Mouse (Mus musculus): Measurements from ENCODE around the gene Eefsec.

Gene Eefsec

DNA sequence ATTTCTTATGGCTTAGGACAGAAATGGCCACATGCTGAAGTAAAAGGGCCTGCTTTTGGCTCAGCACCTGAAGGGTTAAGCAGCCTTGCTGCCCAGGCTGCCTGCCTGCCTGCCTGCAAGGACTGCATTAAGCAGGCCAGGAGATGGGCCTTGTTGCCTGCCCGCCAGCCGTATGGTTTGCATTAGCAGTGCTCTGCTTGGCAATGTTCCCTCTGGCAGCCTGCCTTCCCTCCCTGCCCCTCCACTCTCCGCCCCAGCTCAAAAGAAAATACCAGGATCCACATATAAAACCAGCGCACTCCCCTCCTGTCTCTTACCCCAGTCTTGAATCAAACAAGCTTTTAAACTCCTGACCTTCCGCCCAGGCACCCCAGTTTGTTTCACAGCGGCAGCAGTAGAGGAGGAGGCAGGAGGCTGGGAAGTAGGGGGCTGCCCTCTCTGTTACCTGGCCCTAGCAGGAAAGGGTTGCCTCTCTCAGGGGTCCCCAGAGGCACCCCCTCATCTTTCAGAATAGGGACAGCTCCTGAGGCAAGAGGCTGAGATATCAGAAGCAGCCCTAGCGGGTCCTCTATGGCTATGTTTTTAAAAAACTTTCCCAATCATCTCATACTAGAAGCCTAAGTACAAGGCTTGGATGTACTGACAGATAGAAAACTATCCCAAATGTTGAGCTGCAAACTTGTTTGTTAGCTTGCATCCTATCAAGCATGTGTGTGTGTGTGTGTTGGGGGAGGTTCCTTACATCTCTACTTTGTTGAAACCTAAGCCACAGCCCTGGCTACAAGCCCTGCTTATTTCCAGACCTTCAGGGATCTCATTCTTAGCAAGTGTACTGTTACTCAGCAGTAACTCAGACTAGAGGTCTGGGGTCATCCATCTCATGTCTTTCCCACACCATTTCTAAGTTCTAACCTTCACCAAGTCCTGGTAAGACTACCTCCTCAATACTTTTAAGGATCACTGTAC lies 102.6 kb downstream of the Eefsec start:
- no peak for DNase-seq (ENCODE audit: low read depth in 1 of 2, low spot score in 2 of 2)

- no peak for DNase-seq (ENCODE audit: low read depth in 1 of 2, low spot score in 2 of 2)
Measured at GRCm38 (mm10) chr6:88342965-88343364, 103.4 kb downstream of the Eefsec start.

- no peak for DNase-seq (ENCODE audit: low read depth in 1 of 2, low spot score in 2 of 2)
Measured at GRCm38 (mm10) chr6:88341182-88341581, 105.2 kb downstream of the Eefsec start.

- DNase-seq (ENCODE audit: low read depth in 1 of 2, low spot score in 2 of 2) = no peak
Measured at GRCm38 (mm10) chr6:88340761-88341160, 105.6 kb downstream of the Eefsec start.

GRCm38 (mm10) chr6:88329336-88329735 lies 117.0 kb downstream of the Eefsec start:
- DNase-seq (ENCODE audit: low read depth in 1 of 2, low spot score in 2 of 2) = no peak

DNA sequence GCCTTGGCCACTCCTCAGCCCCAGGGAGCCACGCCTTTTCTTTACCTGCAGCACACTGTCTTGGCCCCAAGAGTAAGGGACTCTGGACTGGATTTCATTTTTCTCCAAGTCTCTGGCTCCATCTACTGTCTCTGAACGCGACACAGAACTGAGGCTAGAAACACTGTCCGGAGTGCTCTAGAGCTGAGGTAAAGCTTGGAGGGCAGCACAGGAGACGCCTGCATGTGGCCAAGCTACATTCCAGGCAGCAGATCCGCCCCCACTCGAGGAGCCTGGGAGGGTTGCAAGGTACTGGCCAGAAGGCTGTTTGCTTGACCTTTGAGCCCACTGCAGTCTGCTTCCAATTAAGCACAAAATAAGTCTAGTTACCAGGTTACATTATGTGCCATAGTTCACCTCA lies 124.5 kb downstream of the Eefsec start:
- DNase-seq (ENCODE audit: low read depth in 1 of 2, low spot score in 2 of 2) = no peak

- DNase-seq (ENCODE audit: low read depth in 1 of 2, low spot score in 2 of 2) = no peak
Measured at GRCm38 (mm10) chr6:88321253-88321652, 125.1 kb downstream of the Eefsec start.

DNA sequence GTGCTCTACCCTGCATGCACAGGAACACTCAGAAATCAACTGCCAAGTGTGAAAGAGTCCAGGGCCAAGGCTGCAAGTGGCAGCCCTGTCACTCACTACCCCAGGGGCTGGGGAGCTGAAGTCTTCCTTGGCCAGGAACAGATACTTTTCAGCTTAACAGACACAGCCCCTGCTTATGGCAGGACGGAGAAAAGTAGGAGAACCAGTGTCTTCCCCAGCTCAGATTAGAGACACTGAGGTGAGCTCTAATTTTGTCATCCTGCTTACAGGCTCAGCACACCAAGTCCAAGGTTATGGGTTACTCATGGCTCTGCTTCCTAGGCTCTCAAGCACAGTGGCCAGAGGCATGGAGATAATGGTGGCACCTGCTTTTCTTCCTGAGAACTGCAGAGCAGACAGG lies 126.6 kb downstream of the Eefsec start:
- no peak for DNase-seq (ENCODE audit: low read depth in 1 of 2, low spot score in 2 of 2)

GRCm38 (mm10) chr6:88315295-88315694 lies 131.0 kb downstream of the Eefsec start:
- no peak for DNase-seq (ENCODE audit: low read depth in 1 of 2, low spot score in 2 of 2)

DNA sequence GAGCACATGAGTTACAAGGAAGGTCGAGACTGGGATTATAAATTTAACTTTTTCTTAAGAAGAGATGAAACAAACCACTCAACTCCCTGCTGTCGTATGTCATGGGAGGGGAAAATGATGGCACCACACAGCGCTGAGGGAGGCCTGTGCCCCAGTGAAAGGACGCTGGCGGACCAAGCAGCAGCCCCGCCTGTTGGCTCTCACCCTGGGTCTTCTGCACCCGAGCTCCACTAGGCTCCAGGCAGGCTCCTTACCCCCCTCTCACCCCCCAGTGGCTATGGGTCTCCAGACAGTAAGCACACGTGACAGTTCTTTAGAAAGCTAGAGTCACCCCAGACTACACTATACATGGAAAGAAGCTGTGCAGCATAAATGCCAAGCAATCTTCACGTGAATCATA lies 132.4 kb downstream of the Eefsec start:
- DNase-seq (ENCODE audit: low read depth in 1 of 2, low spot score in 2 of 2) = no peak

GRCm38 (mm10) chr6:88311593-88311992 lies 134.7 kb downstream of the Eefsec start:
- no peak for DNase-seq (ENCODE audit: low read depth in 1 of 2, low spot score in 2 of 2)

DNA sequence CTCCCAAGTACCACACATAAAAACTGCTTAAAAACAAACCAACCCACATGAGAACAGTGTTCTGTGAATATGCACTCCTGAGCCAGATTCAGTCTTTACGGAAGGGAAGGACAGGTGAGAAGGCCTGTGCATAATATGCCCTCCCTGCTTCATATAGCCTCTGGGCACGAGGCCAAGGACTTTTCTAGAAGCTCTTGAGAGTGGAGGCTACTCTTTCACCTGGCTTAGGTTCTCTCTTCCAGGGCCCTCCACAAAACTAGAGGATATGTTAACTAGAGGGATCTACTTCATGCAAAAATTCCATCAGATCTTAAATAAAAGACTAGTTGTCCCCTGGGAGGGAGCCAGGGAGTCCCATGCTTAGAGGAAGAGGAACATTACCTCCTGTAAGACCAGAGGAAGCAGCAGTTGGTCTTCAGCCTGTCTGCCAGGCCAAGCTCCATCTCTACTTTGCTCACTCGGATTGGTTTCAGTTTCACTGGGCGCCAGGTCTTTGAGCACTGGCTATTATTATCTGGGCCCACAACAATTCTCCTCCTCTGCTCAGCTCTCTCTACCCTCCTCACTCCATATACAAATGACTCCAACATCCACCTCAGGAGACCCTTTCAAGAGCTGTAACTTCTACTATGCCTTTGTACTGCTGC lies 140.1 kb downstream of the Eefsec start:
- no peak for DNase-seq (ENCODE audit: low read depth in 1 of 2, low spot score in 2 of 2)

DNA sequence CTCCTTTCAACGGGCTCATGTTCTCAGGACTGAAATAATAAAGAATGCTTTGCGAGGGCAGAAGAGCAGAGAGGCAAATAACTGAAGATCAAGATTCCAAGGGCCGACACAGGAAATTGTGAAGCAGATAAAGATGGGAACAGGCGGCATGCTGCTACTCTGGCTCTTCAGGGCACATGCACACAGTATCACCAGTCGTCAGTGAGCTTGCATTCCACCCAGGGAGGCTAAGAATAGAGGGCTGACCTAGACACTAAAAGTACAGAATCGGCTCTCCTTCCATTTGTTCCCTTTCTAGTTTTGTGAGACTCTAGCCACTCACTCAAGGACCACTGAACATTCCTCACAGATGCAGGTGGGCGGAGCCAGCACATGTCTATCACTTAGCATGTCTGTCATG lies 145.1 kb downstream of the Eefsec start:
- DNase-seq (ENCODE audit: low read depth in 1 of 2, low spot score in 2 of 2) = no peak

GRCm38 (mm10) chr6:88299491-88299890 lies 146.8 kb downstream of the Eefsec start:
- DNase-seq (ENCODE audit: low read depth in 1 of 2, low spot score in 2 of 2) = no peak

GRCm38 (mm10) chr6:88292274-88292909 lies 153.9 kb downstream of the Eefsec start:
- DNase-seq (ENCODE audit: low read depth in 1 of 2, low spot score in 2 of 2) = no peak

- DNase-seq (ENCODE audit: low read depth in 1 of 2, low spot score in 2 of 2) = no peak
Measured at GRCm38 (mm10) chr6:88290129-88290766, 156.1 kb downstream of the Eefsec start.

DNA sequence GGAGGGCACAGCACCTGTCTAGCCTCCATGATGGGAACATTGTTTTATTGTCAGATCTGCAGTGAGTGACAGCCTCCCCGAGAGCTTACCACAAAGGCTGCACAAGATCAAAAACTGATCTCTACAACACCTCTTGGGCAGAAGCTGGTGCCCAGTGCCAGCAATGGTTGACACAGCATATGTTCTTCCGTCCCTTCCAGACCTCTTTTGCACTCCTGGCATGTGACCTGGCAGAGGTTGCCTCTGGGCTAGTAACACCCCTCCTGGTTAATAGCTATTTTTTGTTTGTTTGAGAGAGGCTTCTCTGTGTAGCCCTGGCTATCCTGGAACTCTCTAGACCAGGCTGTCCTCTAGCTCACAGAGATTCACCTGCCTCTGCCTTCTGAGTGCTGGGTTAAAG lies 168.2 kb downstream of the Eefsec start:
- no peak for DNase-seq (ENCODE audit: low read depth in 1 of 2, low spot score in 2 of 2)

DNA sequence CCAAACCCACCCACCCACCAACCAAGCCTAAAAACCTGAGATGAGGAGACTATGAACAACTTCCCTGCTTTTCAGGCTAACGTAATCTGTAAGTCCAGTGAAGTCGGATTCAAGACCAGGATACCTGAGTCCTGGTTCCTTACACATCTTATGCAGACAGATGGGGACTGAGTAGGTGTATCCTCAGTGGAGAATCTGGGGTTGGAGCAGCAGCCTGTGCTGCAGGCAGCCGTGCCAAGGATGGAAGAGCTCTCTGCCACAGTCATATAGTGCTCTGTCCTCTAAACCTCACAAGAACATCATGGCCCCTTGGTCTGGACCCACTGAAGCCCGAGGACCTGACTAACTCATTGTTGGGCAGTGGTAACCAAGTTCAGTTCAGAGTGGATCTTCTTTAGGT lies 169.1 kb downstream of the Eefsec start:
- DNase-seq (ENCODE audit: low read depth in 1 of 2, low spot score in 2 of 2) = no peak

GRCm38 (mm10) chr6:88276221-88276620 lies 170.1 kb downstream of the Eefsec start:
- DNase-seq (ENCODE audit: low read depth in 1 of 2, low spot score in 2 of 2) = no peak

DNA sequence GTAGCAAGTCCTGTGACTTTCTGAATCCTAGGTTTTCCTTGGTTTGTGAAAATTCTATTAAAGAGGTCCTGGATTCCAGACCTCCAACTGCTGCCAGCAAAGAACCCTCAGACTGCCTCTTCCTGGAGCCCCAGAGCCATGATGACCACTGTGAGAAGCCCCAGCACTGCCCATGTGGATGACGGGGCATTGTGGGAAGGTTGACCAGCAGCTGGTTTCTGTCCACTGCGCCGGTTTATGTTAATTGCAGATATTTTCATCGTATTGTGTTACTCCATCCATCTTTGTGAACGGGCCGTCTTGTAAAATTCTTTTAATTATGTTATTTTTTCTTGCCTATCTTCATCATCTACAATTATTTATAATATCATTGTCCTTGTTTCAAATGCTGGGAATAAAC lies 171.7 kb downstream of the Eefsec start:
- no peak for DNase-seq (ENCODE audit: low read depth in 1 of 2, low spot score in 2 of 2)

- no peak for DNase-seq (ENCODE audit: low read depth in 1 of 2, low spot score in 2 of 2)
Measured at GRCm38 (mm10) chr6:88267970-88268369, 178.4 kb downstream of the Eefsec start.

All from monocyte, adult 2 months (primary cell).